Mouse (Mus musculus) olfactory bulb, adult 2 months (tissue): ENCODE measurements at regions not wholly inside any gene's neighbourhood (a gene's known extent, or its start where the extent isn't known, plus 50 kb on each side); places are given as distances from the start of the nearest gene placed in this dataset.

ENCODE experiments used
- H3K27ac ChIP-seq: fragments of 200-500 bp; 2 replicates; pipeline ENCODE4 v1.5.1; 2012; ENCODE audit warnings: low read depth, low read length; ENCODE audit not compliant: insufficient read depth
- H3K4me1 ChIP-seq: fragments of 200-500 bp; 2 replicates; pipeline ENCODE4 v1.6.1; 2012; ENCODE audit warnings: low read length; ENCODE audit not compliant: control insufficient read depth, insufficient read depth
- H3K4me3 ChIP-seq: fragments of 200-500 bp; 2 replicates; pipeline ENCODE4 v1.5.1; 2012; ENCODE audit warnings: mild to moderate bottlenecking, low read depth, low read length, moderate library complexity; ENCODE audit not compliant: insufficient read depth
- CTCF ChIP-seq: fragments of 200-500 bp; IDR thresholded peaks from 2 replicates; pipeline ENCODE4 v1.5.1; 2012; ENCODE audit warnings: low read depth, mild to moderate bottlenecking, low read length, moderate library complexity; ENCODE audit not compliant: insufficient read depth
- POLR2A ChIP-seq: fragments of 200-500 bp; IDR thresholded peaks from 2 replicates; pipeline ENCODE4 v1.6.1; 2012; ENCODE audit warnings: mild to moderate bottlenecking, low read depth, low read length, moderate library complexity; ENCODE audit not compliant: insufficient read depth
- WGBS: fragments of 180-500 bp; shearing (Covaris S2); methylation state at CpG from one replicate; pipeline ENCODE4 v1.1.7; 2018; 5-methylcytosine and 5-hydroxymethylcytosine counted together

DNA sequence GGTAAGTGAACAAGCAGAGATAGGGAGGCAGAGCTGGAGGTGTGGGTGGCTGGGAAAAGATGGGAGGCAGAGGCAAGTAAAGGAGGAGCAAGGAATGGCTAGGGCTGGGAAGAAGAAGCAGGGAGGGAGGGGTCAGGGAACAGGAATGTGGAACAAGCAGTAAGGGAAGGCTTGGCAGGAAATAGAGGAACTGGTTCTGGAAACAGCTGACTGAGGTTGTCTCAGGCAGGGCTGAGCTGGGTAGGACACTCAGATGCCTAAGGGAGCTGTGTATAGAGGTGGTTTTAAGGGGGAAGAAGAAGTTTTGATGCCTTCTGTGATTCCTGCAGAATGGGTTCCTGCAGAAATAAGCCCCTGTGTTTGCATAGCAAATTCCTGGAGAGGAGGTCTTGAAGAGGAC, 92.7 kb downstream of the Nucb2 start:
- no peak overlapping the region for H3K4me3 ChIP-seq
- H3K4me1 ChIP-seq, result no peaks in the 10 kb centered on the region
- TF ChIP-seq POLR2A (no peak), CTCF (no peak)
- no peak overlapping the region for H3K27ac ChIP-seq

DNA sequence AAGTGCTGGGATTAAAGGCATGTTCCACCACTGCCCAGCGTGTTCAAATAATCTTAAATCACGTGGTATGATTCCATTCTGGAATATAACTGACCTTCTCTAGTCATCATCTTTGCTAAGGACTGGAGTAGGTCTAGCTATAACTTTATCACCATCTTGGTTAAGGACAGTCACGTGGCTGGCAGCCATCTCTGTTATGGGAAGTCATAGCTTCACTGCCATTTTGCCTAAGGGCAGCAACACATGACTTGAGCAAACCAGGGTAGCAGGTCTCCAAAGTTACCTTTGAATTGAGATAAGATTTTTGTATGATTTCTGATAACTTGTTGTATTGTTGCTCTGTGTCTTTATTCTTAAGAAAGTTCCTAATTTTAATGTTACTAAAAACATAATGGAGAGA, 96.2 kb downstream of the Nucb2 start:
- Histone ChIP-seq H3K27ac (no peak overlapping the region), H3K4me1 (no peaks in the 10 kb centered on the region), H3K4me3 (no peak overlapping the region)
- TF ChIP-seq CTCF (no peak), POLR2A (no peak)
- 85% methylated on average over 3 of the region's 3 CpGs for WGBS

- peaks cover 6% of the 10 kb centered on the region; the same call in 1 of the 2 replicates for H3K4me1 ChIP-seq
- TF ChIP-seq CTCF, result no peak
- no peak for TF ChIP-seq POLR2A
- no peak overlapping the region for H3K4me3 ChIP-seq
- WGBS, result 84% methylated on average over 6 of the region's 6 CpGs
- no peak overlapping the region for H3K27ac ChIP-seq
Observed at GRCm38 (mm10) chr7:116603167-116603839, 99.1 kb downstream of the Nucb2 start.

- no peak for TF ChIP-seq CTCF
- TF ChIP-seq POLR2A, result no peak
- Histone ChIP-seq H3K27ac (no peak overlapping the region), H3K4me3 (no peak overlapping the region), H3K4me1 (peaks cover 6% of the 10 kb centered on the region; the same call in 1 of the 2 replicates)
- WGBS, result 95% methylated on average over 3 of the region's 3 CpGs
Observed at GRCm38 (mm10) chr7:116603840-116604194, 99.6 kb downstream of the Nucb2 start.

GRCm38 (mm10) chr7:116606255-116606654, 102.1 kb downstream of the Nucb2 start:
- no peak overlapping the region for H3K27ac ChIP-seq
- TF ChIP-seq CTCF (no peak), POLR2A (no peak)
- peaks cover 6% of the 10 kb centered on the region; the same call in 1 of the 2 replicates for H3K4me1 ChIP-seq
- 60% methylated on average over 6 of the region's 6 CpGs for WGBS
- H3K4me3 ChIP-seq, result no peak overlapping the region

DNA sequence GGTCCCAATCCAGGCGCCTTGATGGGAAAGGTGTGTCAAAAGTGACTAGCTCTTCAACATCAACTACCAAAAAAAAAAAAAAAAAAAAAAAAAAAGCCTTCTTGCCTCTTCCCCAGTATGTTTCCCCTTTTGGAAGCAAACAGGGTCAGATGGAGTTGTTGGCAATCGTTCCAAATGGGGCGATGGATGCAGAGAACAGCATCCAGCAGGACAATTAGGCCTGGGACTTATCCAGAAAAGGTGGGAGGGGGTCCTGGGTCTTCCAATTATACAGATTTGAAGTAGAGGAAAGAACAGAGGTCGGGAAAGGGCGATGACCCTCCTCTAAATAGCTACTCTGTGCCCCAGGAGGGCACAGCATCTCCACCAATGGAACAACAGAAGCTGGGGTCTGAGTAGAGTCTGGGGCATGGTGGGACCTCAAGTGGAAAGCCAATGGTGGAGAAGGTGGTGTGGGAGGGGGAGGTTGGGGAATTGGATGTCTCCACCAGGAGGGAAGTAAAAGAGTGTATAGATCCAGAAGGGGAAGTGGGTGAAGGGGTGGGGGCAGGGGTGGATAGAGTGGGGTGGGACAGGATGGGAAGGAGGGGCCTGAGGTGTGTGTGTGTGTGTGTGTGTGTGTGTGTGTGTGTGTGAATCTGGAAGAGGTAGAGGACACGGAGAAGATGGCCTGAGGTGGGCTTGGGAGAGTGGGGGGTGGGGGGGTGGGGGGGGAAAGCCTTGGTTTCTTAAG, 102.7 kb downstream of the Nucb2 start:
- Histone ChIP-seq H3K4me3 (no peak overlapping the region), H3K4me1 (peaks cover 6% of the 10 kb centered on the region; the same call in 1 of the 2 replicates), H3K27ac (no peak overlapping the region)
- TF ChIP-seq CTCF, result no peak
- no peak for TF ChIP-seq POLR2A
- WGBS, result 60% methylated on average over 6 of the region's 6 CpGs

DNA sequence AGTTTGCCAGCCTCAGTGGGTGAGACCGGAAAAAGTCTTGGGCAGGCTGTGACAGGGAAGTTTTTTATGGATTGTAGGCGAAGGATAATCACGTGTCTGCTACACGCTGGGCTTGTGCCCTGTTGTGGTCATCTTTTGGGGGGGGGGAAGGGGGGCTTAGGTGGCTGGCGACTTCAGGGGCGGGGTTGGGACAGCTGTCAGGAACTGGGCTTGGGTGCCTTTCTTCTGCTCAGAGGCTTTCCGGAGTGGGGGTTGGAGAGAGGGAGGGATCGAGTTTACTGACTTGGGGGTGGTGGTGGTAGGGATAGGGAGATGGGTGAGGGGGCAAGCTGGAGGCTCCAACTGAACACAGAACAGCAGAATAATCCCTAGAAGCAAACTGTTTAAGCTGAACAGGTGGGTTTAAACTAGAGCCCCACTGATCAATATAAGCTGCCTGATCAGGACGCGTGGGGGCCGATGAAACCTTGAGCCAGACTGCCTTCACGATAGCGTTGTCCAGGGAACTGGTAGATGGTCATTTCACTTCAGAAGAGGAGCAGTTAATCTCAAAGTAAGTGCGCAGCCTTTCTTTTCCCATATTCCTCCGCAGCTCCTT, 103.6 kb downstream of the Nucb2 start:
- Histone ChIP-seq H3K27ac (no peak overlapping the region), H3K4me3 (no peak overlapping the region), H3K4me1 (peaks cover 6% of the 10 kb centered on the region; the same call in 1 of the 2 replicates)
- WGBS, result 4% methylated on average over 15 of the region's 15 CpGs
- TF ChIP-seq CTCF (no peak), POLR2A (no peak)

DNA sequence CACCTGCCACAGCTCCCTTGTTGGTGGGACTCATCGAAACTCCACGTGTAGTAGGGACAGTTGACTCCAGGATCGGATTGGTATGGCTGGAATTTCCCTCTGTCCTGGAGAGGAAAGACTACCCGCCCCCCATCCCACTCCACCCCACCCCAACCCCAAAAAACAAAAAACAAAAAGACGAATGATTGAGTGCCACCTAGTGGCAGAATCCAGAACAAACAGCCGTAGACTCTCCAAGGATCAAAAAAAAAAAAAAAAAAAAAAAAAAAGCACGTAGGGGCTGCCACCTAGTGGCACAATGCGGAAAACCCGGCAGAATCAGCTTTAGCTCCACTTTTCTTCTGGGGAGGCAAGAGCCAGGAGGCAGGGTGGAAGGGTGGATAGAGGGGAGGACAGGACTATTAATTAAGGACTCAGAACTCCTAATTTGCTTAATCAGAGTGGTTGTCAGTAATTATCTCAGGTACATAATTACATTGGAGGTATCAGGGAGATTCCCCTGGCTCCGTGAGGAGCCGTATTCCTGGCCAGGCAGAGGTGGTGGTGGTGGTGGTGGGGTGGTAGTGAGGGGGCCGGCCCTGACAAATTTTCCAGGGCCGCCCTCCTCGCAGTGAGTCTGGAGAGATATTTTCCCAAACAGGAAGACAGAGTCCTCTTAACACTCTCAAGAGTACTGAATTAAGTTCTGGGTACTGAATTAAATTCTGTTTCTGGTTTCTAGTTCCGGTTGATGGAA, 104.3 kb downstream of the Nucb2 start:
- no peak overlapping the region for H3K27ac ChIP-seq

More for the DNA sequence above, 104.3 kb downstream of the Nucb2 start:
- WGBS, result 16% methylated on average over 15 of the region's 15 CpGs
- TF ChIP-seq CTCF (0 out of 2 replicates have a peak, but pooled peaks have one; percentile 18), POLR2A (no peak)
- H3K4me3 ChIP-seq, result 0 out of 2 replicates have a peak overlapping the region, but pooled peaks have one; percentile 12
- H3K4me1 ChIP-seq, result peaks cover 6% of the 10 kb centered on the region; the same call in 1 of the 2 replicates
